Mouse (Mus musculus) liver (tissue): ENCODE data around the gene Stam2.

Experiments used
- DNase-seq: peaks from one replicate; pipeline ENCODE4 v3.0.0-alpha.2; 2020; ENCODE audit warnings: mixed read lengths

Gene Stam2

DNA sequence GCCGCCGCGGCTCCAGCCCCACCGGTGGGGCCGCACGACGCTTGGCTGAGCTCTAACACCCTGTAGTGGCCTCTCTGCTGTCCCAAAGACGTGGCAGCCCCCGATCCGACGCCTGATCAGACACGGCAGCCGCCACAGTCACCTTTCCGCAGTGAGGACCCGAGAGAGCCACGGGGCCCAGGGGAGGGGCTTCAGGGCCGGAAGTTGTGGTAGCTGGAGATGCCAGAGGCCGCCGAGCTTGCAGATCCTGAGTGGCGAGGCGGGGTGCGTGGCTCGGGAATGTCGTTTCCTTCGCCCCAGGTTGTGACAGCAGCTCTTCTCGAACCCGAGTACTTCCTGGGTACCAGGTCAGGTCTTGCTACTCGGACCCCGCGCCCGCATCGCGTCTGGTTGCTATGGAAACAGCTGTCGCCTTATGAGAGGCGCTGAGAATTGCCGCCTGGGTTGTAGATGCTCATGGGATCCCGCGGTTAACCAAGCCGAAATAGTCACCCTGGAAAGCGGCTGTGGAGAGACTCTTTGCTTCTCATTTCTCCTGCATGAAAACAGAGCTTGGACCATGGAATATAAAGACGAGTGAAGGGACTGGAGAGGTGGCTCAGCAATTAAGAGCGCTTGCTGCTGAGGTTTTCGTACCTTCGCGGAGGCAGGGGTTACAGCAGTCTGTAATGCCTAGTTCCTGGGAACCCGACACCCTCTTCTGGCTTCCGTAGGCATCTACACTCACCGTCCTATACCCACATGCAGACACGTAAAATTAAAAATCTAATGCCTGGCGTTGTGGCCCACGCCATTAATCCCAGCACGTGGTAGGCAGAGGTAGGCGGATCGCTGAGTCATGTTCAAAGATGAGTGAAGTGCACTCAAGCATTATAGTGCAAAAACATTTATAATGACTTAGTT lies at the start of gene Stam2:
Gene Stam2, minus strand, starts transcription at position 26 of the 903 bp plus-strand sequence.
- DNase-seq, result peak; percentile 86

DNA sequence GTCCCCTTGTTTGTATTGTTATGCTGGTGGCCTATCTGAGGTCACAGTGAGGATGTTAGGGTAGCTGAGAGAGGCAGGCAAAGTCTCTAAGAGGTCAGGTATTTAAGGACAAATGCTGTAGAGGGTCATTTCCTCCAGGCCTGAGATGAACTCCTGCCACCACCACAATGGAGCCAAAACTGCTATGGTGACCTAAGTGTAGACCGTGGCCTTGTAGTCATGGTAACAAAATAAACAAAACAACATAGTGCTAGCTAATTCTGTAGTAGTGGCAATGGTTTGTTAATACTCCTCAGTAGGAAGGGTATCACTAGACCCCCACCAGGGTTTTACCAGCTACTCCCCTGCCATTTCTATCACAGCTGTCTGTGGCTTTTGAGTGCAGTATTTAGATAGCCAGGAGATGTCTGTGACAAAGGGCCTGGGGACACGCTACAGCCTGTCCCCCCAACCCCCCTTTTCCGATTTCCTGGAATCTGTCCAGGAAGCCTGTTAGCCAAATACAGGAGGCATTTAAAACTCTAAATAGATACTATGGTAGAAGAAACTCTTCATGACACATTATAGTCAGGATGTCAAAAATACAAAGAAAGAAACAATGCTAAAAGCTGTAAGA lies 43.1 kb upstream of the Stam2 start:
- DNase-seq, result no peak

DNA sequence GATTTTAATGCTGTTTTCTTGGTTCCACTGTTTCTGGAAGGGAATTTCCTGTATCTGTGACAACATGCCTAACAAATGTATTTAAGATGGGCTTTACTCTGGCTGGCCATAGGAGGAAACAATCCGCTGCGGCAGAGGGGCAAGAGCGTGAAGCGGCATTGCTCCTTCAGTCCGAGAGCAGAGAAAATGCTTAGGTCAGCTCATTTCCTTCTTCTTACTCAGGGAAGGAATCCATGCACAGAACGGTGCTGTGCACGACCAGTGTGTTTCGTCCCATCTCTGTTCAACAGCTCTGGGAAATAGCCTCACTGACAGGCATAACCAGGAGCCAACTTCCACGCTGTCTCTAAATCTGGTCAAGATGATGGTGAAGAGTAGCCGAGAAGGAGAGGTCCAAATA lies 37.9 kb upstream of the Stam2 start:
- DNase-seq, result no peak

DNA sequence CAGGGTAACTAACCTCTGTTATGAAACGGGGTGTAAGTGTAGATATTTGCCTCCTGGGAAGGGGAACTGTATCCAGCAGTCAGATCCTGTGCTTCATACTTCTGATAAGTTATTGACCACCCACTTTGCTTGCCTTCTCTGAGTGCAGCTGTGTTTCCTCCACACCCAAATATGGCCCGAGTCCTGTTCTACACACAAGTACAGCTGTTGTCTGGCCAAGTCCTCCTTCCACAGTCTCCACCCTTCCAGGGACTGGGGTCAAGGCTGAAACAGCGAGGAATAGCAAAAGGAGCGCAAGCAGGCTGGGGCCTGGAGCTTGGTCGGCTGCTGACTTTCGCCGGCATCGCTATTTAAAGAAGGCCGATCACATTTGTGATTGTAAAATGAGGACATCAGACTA lies 37.3 kb upstream of the Stam2 start:
- DNase-seq, result no peak

- no peak for DNase-seq
Measured at GRCm38 (mm10) chr2:52777839-52778238, 35.8 kb upstream of the Stam2 start.

DNA sequence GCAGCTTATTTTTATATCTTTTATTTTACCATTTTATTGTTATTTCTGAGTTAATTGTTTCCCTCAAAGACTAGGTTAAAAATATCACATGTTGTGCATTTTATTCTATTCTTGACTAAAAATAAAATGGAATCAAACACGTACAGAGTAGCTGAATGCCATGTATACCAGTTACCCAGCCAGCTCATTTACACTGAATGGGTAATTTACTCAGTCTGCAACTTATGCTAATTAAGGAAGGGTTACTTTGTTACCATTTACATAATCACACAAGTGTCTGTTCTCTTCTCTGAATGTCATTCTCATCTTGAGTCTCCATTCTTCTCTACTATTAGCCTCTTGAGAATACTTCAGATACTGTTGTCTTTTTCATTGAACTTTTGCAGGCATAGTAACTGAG lies 32.3 kb upstream of the Stam2 start:
- DNase-seq, result no peak

GRCm38 (mm10) chr2:52772774-52773393 lies 30.8 kb upstream of the Stam2 start:
- no peak for DNase-seq

DNA sequence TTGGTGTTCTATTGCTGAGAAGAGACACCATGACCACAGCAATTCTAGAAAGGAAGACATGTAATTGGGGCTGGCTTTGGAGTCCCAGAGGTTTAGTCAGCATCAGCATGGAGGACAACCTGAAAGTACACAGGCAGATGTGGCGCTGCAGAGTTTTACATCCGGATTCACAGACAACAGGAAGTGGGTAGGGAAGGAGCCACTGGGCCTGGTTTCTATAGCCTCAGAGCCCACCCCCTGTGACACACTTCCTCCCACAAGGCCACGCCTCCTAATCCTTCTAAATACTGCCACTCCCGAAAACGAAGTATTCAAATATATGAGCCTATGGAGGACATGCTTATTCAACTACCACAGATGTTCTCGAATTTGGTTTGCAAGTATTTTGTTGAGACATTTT lies 23.0 kb upstream of the Stam2 start:
- no peak for DNase-seq

DNA sequence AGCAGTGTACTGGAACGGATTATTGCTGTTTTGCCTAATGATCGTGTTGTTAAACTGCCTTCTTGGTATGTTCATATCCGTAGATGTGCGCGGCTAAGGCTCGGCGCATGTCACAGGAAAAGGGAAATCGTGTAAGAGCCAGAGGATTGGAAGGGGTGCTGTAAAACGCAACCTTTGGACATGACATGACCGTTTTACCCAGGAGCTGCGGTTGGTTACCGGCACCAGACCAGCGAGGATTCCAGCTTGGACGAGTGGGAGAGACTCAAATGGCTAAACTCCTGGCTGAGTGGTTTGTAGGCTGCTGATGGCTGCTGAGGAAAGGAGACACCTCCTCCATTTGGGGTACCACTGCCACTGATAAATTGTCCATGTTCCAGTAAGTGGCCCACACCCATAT lies 21.8 kb upstream of the Stam2 start:
- no peak for DNase-seq

- DNase-seq, result peak; percentile 65
Measured at GRCm38 (mm10) chr2:52763040-52763736, 21.1 kb upstream of the Stam2 start.

DNA sequence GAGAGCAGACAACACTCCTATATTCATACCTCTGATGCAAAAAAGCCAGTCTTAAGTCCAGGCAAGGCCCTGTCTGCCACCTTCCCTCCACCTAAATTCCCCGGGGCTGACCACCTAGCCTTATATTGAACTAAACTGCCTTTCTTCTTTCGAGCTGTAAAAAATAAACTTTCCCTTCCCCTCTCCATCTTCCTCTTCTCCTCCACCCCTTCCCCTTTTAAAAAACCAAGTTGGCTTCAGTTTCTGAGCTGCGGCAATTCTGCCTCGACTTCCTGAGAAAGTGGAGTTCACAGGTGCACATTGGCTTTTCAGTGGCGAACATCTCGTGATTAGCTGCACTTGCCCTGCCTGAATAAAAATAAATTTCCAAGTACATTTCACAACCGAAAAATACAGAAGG lies 20.4 kb upstream of the Stam2 start:
- no peak for DNase-seq

- peak; percentile 55 for DNase-seq
Measured at GRCm38 (mm10) chr2:52758627-52759026, 16.5 kb upstream of the Stam2 start.

DNA sequence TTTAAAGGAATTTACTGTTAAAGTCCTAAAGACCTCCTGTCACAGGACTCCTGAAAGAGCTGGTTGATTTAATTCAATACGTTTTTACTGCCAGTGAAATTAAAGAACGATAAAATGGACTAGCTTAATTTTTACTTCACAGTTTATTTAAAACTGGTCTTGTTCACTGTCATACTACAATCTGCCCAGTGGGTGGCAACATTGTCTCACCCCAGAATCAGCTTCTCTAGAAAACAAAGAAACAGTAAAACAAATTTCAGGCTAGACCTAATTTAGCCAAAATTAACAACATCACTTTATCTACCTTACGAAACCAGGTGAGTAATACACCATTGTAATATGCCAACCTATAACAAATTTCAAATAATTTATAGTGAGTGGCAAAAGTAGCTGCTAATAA lies 14.6 kb upstream of the Stam2 start:
- no peak for DNase-seq

GRCm38 (mm10) chr2:52753573-52754317 lies 11.7 kb upstream of the Stam2 start:
- DNase-seq, result no peak

DNA sequence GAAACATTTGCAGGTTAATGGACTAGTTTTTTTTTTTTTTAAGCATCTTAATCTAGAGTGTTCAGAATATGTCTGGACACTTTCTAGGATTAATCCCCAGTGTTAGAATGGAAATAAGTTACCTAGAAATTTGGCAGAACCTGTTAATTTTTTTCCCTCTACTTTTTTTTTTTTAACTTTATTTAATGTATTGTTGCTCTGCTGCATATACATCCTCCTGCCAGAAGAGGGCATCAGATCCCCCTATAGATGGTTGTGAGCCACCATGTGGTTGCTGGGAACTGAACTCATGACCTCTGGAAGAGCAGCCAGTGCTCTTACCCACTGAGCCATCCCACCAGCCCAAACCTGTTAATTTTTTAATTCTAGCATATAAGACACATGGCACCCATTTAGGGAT lies 2.0 kb upstream of the Stam2 start:
- DNase-seq, result no peak

- peak; percentile 69 for DNase-seq
Measured at GRCm38 (mm10) chr2:52741681-52742255, 313 bp downstream of the Stam2 start.

DNA sequence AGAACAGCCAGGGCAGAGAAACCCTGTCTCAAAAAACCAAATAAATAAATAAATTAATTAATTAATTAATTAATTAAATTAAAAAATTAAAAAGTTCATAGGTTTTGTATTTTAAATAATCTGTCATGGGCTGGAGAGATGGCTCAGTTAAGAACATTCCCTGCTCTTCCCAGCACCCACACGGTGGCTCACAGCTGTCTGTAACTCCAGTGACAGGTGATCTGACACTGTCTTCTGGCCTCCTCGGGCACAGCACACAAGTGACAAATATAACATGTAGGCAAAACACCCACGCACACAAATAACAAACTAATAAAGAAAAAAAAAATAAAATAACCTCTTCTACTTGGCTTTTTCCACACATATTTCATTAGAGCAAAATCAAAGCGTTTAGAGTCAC lies 1.5 kb downstream of the Stam2 start:
- no peak for DNase-seq

- no peak for DNase-seq
Measured at GRCm38 (mm10) chr2:52734504-52734903, 7.6 kb downstream of the Stam2 start.

- DNase-seq, result no peak
Measured at GRCm38 (mm10) chr2:52733659-52734058, 8.4 kb downstream of the Stam2 start.

GRCm38 (mm10) chr2:52732611-52733010 lies 9.5 kb downstream of the Stam2 start:
- no peak for DNase-seq

- DNase-seq, result no peak
Measured at GRCm38 (mm10) chr2:52732001-52732400, 10.1 kb downstream of the Stam2 start.

GRCm38 (mm10) chr2:52730891-52731290 lies 11.2 kb downstream of the Stam2 start:
- no peak for DNase-seq
